Mouse (Mus musculus): ENCODE measurements around the gene Dppa5a. TPM values are rescaled to one million over a fixed set of nuclear protein-coding genes. Genes with fewer than 3 reads are reported as not detected.
"Not testable (repeated sequence)": the region's sequence is repeated elsewhere in the genome, so short reads cannot be mapped to it uniquely, and the experiment has no call there.

Dppa5a gene
- polyA plus RNA-seq, 1 experiment from 2014 or later: not detected

- no peaks in the 10 kb centered on the region for H3K4me1 ChIP-seq (ENCODE audit: control insufficient read depth, insufficient read depth, low read length)
- H3K4me3 ChIP-seq (ENCODE audit: low read depth, low read length): no peak overlapping the region
- no peak overlapping the region for H3K27ac ChIP-seq (ENCODE audit: low read depth, low read length)
- H3K9ac ChIP-seq (ENCODE audit: low read depth, low read length): no peak overlapping the region
- no peaks in the 10 kb centered on the region for H3K27me3 ChIP-seq (ENCODE audit: control insufficient read depth, insufficient read depth, low read length)
- WGBS (ENCODE audit: insufficient replicate concordance): 31% methylated on average over 2 of the region's 2 CpGs
- no peaks in the 10 kb centered on the region for H3K36me3 ChIP-seq (ENCODE audit: control insufficient read depth, insufficient read depth, low read length)
- H3K9me3 ChIP-seq (replicated peaks; ENCODE audit: control insufficient read depth, low read length): no peaks in the 10 kb centered on the region
- H3K4me2 ChIP-seq: no peak overlapping the region
- no peak for ATAC-seq (replicated peaks; ENCODE audit: insufficient number of reproducible peaks, low FRiP score, low TSS enrichment)
Observed at GRCm38 (mm10) chr9:78360484-78360872, 7.5 kb downstream of the Dppa5a start.

DNA sequence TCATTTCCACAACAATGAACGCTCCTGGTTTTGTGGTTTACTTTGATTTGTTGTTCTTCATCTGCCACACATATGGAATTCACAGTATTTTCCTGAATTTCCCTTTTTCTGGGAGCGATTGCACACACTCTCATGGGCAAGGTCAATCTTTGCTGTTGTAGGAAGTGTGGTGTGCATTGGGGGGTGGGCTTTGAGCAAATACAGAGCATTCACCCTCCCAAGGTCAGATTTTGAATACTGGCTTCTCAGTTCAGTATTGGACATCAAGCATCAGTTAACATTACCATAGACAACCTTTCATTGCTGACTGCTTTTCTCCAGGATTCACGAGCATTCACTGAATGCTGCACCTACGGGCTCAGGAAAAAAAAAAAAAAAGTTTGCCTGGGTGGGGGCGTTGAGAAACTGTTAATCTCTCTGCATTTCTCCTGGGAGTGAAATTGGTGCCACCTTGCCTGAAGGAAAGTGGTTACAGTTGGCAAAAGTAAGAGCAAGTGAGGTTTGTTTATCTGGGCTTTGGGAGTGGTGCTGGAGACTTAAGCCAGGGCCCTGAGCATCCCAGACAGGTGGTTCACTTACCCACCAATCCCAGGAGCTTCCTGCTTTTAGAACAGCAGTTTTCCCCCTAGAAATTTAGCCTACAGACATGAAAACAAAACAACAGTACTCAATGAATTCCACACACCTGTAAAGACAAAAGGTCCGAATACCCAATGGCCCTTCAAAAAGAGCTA is 8.1 kb downstream of the Dppa5a start:
- ATAC-seq (replicated peaks; ENCODE audit: insufficient number of reproducible peaks, low FRiP score, low TSS enrichment): no peak
- H3K4me2 ChIP-seq: no peak overlapping the region
- no peaks in the 10 kb centered on the region for H3K9me3 ChIP-seq (replicated peaks; ENCODE audit: control insufficient read depth, low read length)
- H3K27me3 ChIP-seq (ENCODE audit: control insufficient read depth, insufficient read depth, low read length): no peaks in the 10 kb centered on the region
- no peak overlapping the region for H3K4me3 ChIP-seq (ENCODE audit: low read depth, low read length)
- no peaks in the 10 kb centered on the region for H3K36me3 ChIP-seq (ENCODE audit: control insufficient read depth, insufficient read depth, low read length)
- no peak overlapping the region for H3K27ac ChIP-seq (ENCODE audit: low read depth, low read length)
- WGBS (ENCODE audit: insufficient replicate concordance): 67% methylated on average over 6 of the region's 6 CpGs
- H3K9ac ChIP-seq (ENCODE audit: low read depth, low read length): no peak overlapping the region
- no peaks in the 10 kb centered on the region for H3K4me1 ChIP-seq (ENCODE audit: control insufficient read depth, insufficient read depth, low read length)

GRCm38 (mm10) chr9:78358053-78358452 is 9.9 kb downstream of the Dppa5a start:
- 15% methylated on average over 9 of the region's 9 CpGs for WGBS (ENCODE audit: insufficient replicate concordance)
- ATAC-seq (replicated peaks; ENCODE audit: insufficient number of reproducible peaks, low FRiP score, low TSS enrichment): no peak
- H3K36me3 ChIP-seq (ENCODE audit: control insufficient read depth, insufficient read depth, low read length): no peaks in the 10 kb centered on the region

DNA sequence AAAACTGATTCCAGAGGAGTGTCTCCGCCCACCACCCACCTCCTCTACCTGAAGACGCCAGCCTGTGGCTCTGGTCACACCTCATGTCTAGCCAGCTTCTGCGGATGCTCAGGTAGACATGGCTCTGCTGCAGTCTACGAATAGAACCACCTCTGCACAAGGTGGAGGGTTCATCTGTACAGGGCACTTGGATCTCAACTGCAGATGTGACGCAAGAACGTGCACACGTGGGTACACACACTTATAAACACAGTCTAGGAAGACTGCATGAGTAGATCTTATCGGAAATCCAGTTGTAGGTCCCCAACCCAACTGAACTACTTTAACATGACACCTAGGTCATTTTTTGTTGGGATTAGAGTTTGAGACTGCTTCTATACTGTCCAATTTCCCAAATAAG is 12.4 kb downstream of the Dppa5a start, which contains the start of gene Gsta2:
TSS of gene Gsta2 (minus strand) at position 178 of the 400 bp plus-strand sequence.
- WGBS (ENCODE audit: insufficient replicate concordance): 79% methylated on average over 8 of the region's 8 CpGs
- ATAC-seq (replicated peaks; ENCODE audit: insufficient number of reproducible peaks, low FRiP score, low TSS enrichment): no peak
- H3K27ac ChIP-seq (ENCODE audit: low read depth, low read length): no peak within 1 kb of the TSS
- H3K36me3 ChIP-seq (ENCODE audit: control insufficient read depth, insufficient read depth, low read length): no peaks in the 10 kb centered on the region
- H3K9me3 ChIP-seq (replicated peaks; ENCODE audit: control insufficient read depth, low read length): no peaks in the 10 kb centered on the region
- H3K4me2 ChIP-seq: no peak within 1 kb of the TSS
- H3K4me1 ChIP-seq (ENCODE audit: control insufficient read depth, insufficient read depth, low read length): no peaks in the 10 kb centered on the region
- H3K4me3 ChIP-seq (ENCODE audit: low read depth, low read length): no peak within 1 kb of the TSS
- no peaks in the 10 kb centered on the region for H3K27me3 ChIP-seq (ENCODE audit: control insufficient read depth, insufficient read depth, low read length)
- H3K9ac ChIP-seq (ENCODE audit: low read depth, low read length): no peak within 1 kb of the TSS

More at GRCm38 (mm10) chr9:78358053-78358452, 9.9 kb downstream of the Dppa5a start:
- Histone ChIP-seq H3K27me3 (ENCODE audit: control insufficient read depth, insufficient read depth, low read length) (no peaks in the 10 kb centered on the region), H3K27ac (ENCODE audit: low read depth, low read length) (no peak overlapping the region), H3K4me2 (no peak overlapping the region), H3K4me1 (ENCODE audit: control insufficient read depth, insufficient read depth, low read length) (no peaks in the 10 kb centered on the region), H3K9me3 (replicated peaks; ENCODE audit: control insufficient read depth, low read length) (no peaks in the 10 kb centered on the region), H3K4me3 (ENCODE audit: low read depth, low read length) (no peak overlapping the region), H3K9ac (ENCODE audit: low read depth, low read length) (no peak overlapping the region)

GRCm38 (mm10) chr9:78354665-78355578 is 13.1 kb downstream of the Dppa5a start:
- no peak for ATAC-seq (replicated peaks; ENCODE audit: insufficient number of reproducible peaks, low FRiP score, low TSS enrichment)
- WGBS (ENCODE audit: insufficient replicate concordance): 75% methylated on average over 11 of the region's 11 CpGs
- H3K27ac ChIP-seq (ENCODE audit: low read depth, low read length): no peak overlapping the region

GRCm38 (mm10) chr9:78351504-78352220 is 16.3 kb downstream of the Dppa5a start:
- Histone ChIP-seq H3K27ac (ENCODE audit: low read depth, low read length) (no peak overlapping the region), H3K4me2 (no peak overlapping the region), H3K9me3 (replicated peaks; ENCODE audit: control insufficient read depth, low read length) (no peaks in the 10 kb centered on the region), H3K9ac (ENCODE audit: low read depth, low read length) (no peak overlapping the region), H3K27me3 (ENCODE audit: control insufficient read depth, insufficient read depth, low read length) (no peaks in the 10 kb centered on the region), H3K4me3 (ENCODE audit: low read depth, low read length) (no peak overlapping the region), H3K4me1 (ENCODE audit: control insufficient read depth, insufficient read depth, low read length) (no peaks in the 10 kb centered on the region), H3K36me3 (ENCODE audit: control insufficient read depth, insufficient read depth, low read length) (no peaks in the 10 kb centered on the region)
- WGBS (ENCODE audit: insufficient replicate concordance): 72% methylated on average over 6 of the region's 6 CpGs
- no peak for ATAC-seq (replicated peaks; ENCODE audit: insufficient number of reproducible peaks, low FRiP score, low TSS enrichment)

More at GRCm38 (mm10) chr9:78354665-78355578, 13.1 kb downstream of the Dppa5a start:
- Histone ChIP-seq H3K4me2 (no peak overlapping the region), H3K27me3 (ENCODE audit: control insufficient read depth, insufficient read depth, low read length) (no peaks in the 10 kb centered on the region), H3K36me3 (ENCODE audit: control insufficient read depth, insufficient read depth, low read length) (no peaks in the 10 kb centered on the region), H3K4me1 (ENCODE audit: control insufficient read depth, insufficient read depth, low read length) (no peaks in the 10 kb centered on the region), H3K4me3 (ENCODE audit: low read depth, low read length) (no peak overlapping the region), H3K9ac (ENCODE audit: low read depth, low read length) (no peak overlapping the region), H3K9me3 (replicated peaks; ENCODE audit: control insufficient read depth, low read length) (no peaks in the 10 kb centered on the region)

- H3K27ac ChIP-seq (ENCODE audit: low read depth, low read length); H3K4me3 ChIP-seq (ENCODE audit: low read depth, low read length); H3K9ac ChIP-seq (ENCODE audit: low read depth, low read length); H3K36me3 ChIP-seq (ENCODE audit: control insufficient read depth, insufficient read depth, low read length); H3K4me2 ChIP-seq; ATAC-seq (replicated peaks; ENCODE audit: insufficient number of reproducible peaks, low FRiP score, low TSS enrichment); H3K9me3 ChIP-seq (replicated peaks; ENCODE audit: control insufficient read depth, low read length); H3K4me1 ChIP-seq (ENCODE audit: control insufficient read depth, insufficient read depth, low read length); H3K27me3 ChIP-seq (ENCODE audit: control insufficient read depth, insufficient read depth, low read length): not testable (repeated sequence)
Observed at GRCm38 (mm10) chr9:78350007-78350406, 18.0 kb downstream of the Dppa5a start.

GRCm38 (mm10) chr9:78349141-78349540 is 18.8 kb downstream of the Dppa5a start:
- 86% methylated on average over 3 of the region's 3 CpGs for WGBS (ENCODE audit: insufficient replicate concordance)
- not testable (repeated sequence) for H3K9ac ChIP-seq (ENCODE audit: low read depth, low read length); H3K4me1 ChIP-seq (ENCODE audit: control insufficient read depth, insufficient read depth, low read length); H3K4me3 ChIP-seq (ENCODE audit: low read depth, low read length); H3K9me3 ChIP-seq (replicated peaks; ENCODE audit: control insufficient read depth, low read length); H3K4me2 ChIP-seq; H3K27me3 ChIP-seq (ENCODE audit: control insufficient read depth, insufficient read depth, low read length); H3K36me3 ChIP-seq (ENCODE audit: control insufficient read depth, insufficient read depth, low read length); H3K27ac ChIP-seq (ENCODE audit: low read depth, low read length); ATAC-seq (replicated peaks; ENCODE audit: insufficient number of reproducible peaks, low FRiP score, low TSS enrichment)

Measured in heart, embryonic 11.5 days (tissue).